ENCODE assay signal across 14 mouse cellular contexts in genomic region chr4:150487109-150487508, GRCm38 (mm10).
DNase-seq lines count a peak whose midpoint lies in the region; ATAC-seq and TF ChIP-seq lines count a peak whose summit lies in the region.
"Had no signal": no experiment of that assay in that cellular context is flagged by ENCODE, and none has a peak within 500 bp of the region (broad histone marks: within the 10 kb centered on the region; RNA-seq: fewer than 3 reads in every experiment).

No protein-coding gene starts in this region.

- H3K4me3 ChIP-seq in heart, adult 2 months = no peak overlapping the region
- no peak overlapping the region for H3K4me3 ChIP-seq in lung, postnatal 0 days (ENCODE audit: low read depth, low read length)
- no peak overlapping the region for H3K4me3 ChIP-seq in limb, embryonic 12.5 days (replicated peaks)
- H3K4me3 ChIP-seq: heart, embryonic 10.5 days had no signal

- no peak for TF ChIP-seq CTCF in heart, adult 2 months (IDR thresholded peaks at IDR 0.05)
- no peak for TF ChIP-seq CTCF in lung, postnatal 0 days (IDR thresholded peaks at IDR 0.05)

- no peak for ATAC-seq in lung, postnatal 0 days
- no peak for ATAC-seq in limb, embryonic 12.5 days (ENCODE audit: insufficient number of reproducible peaks, insufficient read depth, low FRiP score, low TSS enrichment, low read depth)
- ATAC-seq in erythroid progenitor cell, adult 5-6 weeks (replicated peaks; ENCODE audit: low FRiP score, poor library complexity, severe bottlenecking) = no peak
- ATAC-seq: hindbrain, embryonic 16.5 days had no signal

- H3K79me2 ChIP-seq in heart, adult 2 months (replicated peaks; ENCODE audit: control insufficient read depth, insufficient read depth, low read length) = 0 out of 2 replicates have a peak, but pooled peaks cover 1% of the 10 kb centered on the region

- H3K9ac ChIP-seq in heart, adult 2 months (ENCODE audit: low read depth, low read length) = no peak overlapping the region
- H3K9ac ChIP-seq in lung, postnatal 0 days (replicated peaks; ENCODE audit: low read depth) = no peak overlapping the region
- no peak overlapping the region for H3K9ac ChIP-seq in limb, embryonic 12.5 days (replicated peaks)

- peaks cover 7% of the 10 kb centered on the region for H3K4me1 ChIP-seq in heart, adult 2 months (ENCODE audit: control insufficient read depth, insufficient read depth, low read length)
- peaks cover 16% of the 10 kb centered on the region; the same call in 1 of the 2 replicates for H3K4me1 ChIP-seq in lung, postnatal 0 days (ENCODE audit: insufficient read depth, low read depth, low read length)
- H3K4me1 ChIP-seq in limb, embryonic 12.5 days (replicated peaks) = peaks cover 32% of the 10 kb centered on the region

- no peak overlapping the region for H3K4me2 ChIP-seq in lung, postnatal 0 days (replicated peaks; ENCODE audit: low read depth, low read length)
- peak overlapping the region; percentile 58; the same call in 1 of the 2 replicates for H3K4me2 ChIP-seq in limb, embryonic 12.5 days

- no peak for TF ChIP-seq EP300 in heart, adult 2 months (IDR thresholded peaks at IDR 0.05; ENCODE audit: insufficient read depth, low read depth, low read length)
- no peak for TF ChIP-seq EP300 in lung, postnatal 0 days (IDR thresholded peaks at IDR 0.05)

- TF ChIP-seq POLR2A in heart, adult 2 months (IDR thresholded peaks at IDR 0.05; ENCODE audit: insufficient read depth, low read depth, low read length) = no peak

- no peaks in the 10 kb centered on the region for H3K9me3 ChIP-seq in lung, postnatal 0 days (ENCODE audit: low read length)
- H3K9me3 ChIP-seq in limb, embryonic 12.5 days = no peaks in the 10 kb centered on the region
- H3K9me3 ChIP-seq: heart, embryonic 10.5 days had no signal

- no peaks in the 10 kb centered on the region for H3K27me3 ChIP-seq in heart, adult 2 months (ENCODE audit: control insufficient read depth, insufficient read depth, low read length)
- H3K27me3 ChIP-seq in lung, postnatal 0 days (replicated peaks; ENCODE audit: insufficient read depth, low read length) = no peaks in the 10 kb centered on the region
- H3K27me3 ChIP-seq in limb, embryonic 12.5 days = no peaks in the 10 kb centered on the region

- 73% methylated on average over 5 of the region's 5 CpGs for WGBS in heart, adult 2 months
- 51% methylated on average over 5 of the region's 5 CpGs for WGBS in lung, postnatal 0 days
- WGBS in limb, embryonic 12.5 days = 42% methylated on average over 5 of the region's 5 CpGs

- no peak for DNase-seq in heart, adult 2 months
- DNase-seq in heart, adult 9 months (ENCODE audit: low spot score in 2 of 2) = no peak
- DNase-seq in lung, adult 18-20 months = peak; percentile 10 to 33
- no peak for DNase-seq in lung, postnatal 0 days (ENCODE audit: low spot score)
- DNase-seq in fat pad, adult 2 months (ENCODE audit: extremely low read depth, low read depth, low spot score) = peak; percentile 62
- DNase-seq in MN1 (ENCODE audit: low spot score) = no peak
- DNase-seq: adrenal gland, postnatal 10 days; cerebellum, postnatal 14 days; kidney, postnatal 25 days; left cerebral cortex, postnatal 4 days had no signal

- H3K36me3 ChIP-seq in heart, adult 2 months (ENCODE audit: control insufficient read depth, insufficient read depth, low read length) = peaks cover 2% of the 10 kb centered on the region
- no peaks in the 10 kb centered on the region for H3K36me3 ChIP-seq in lung, postnatal 0 days (ENCODE audit: insufficient read depth, low read length)
- H3K36me3 ChIP-seq in limb, embryonic 12.5 days = peaks cover 21% of the 10 kb centered on the region

- intact Hi-C loops in heart, adult 2 months (cut with DNase I) = loop anchor here (5.0 kb wide), 2 partner anchors 80 to 105 kb away; no protein-coding TSS in a partner anchor

- peak overlapping the region; percentile 44; the same call in 1 of the 2 replicates for H3K27ac ChIP-seq in heart, adult 2 months
- H3K27ac ChIP-seq in lung, postnatal 0 days (ENCODE audit: low read length) = no peak overlapping the region
- peak overlapping the region; percentile 84 for H3K27ac ChIP-seq in limb, embryonic 12.5 days

Comparison
In these comparisons a context has a peak if more than half of its experiments do, and no peak if none do; other contexts are left out.
1. DNase-seq: peak in lung, adult 18-20 months (2 of 2) and fat pad, adult 2 months (single experiment); none in heart, adult 2 months (0 of 2), heart, adult 9 months (0 of 2), lung, postnatal 0 days (single experiment) and MN1 (single experiment).